Mouse (Mus musculus) cortical plate, adult 2 months (tissue): ENCODE results near the gene Tpd52l2.

Experiments
- CTCF ChIP-seq: fragments of 200-500 bp; IDR thresholded peaks from 2 replicates; pipeline ENCODE4 v1.5.1; 2011; ENCODE audit warnings: mild to moderate bottlenecking, control low read depth, low read length; ENCODE audit not compliant: insufficient read depth; ENCODE audit errors: extremely low read depth
- POLR2A ChIP-seq: fragments of 200-500 bp; IDR thresholded peaks from 2 replicates; pipeline ENCODE4 v1.6.1; 2011; ENCODE audit warnings: mild to moderate bottlenecking, low read length, control low read depth; ENCODE audit not compliant: insufficient read depth; ENCODE audit errors: extremely low read depth

DNA sequence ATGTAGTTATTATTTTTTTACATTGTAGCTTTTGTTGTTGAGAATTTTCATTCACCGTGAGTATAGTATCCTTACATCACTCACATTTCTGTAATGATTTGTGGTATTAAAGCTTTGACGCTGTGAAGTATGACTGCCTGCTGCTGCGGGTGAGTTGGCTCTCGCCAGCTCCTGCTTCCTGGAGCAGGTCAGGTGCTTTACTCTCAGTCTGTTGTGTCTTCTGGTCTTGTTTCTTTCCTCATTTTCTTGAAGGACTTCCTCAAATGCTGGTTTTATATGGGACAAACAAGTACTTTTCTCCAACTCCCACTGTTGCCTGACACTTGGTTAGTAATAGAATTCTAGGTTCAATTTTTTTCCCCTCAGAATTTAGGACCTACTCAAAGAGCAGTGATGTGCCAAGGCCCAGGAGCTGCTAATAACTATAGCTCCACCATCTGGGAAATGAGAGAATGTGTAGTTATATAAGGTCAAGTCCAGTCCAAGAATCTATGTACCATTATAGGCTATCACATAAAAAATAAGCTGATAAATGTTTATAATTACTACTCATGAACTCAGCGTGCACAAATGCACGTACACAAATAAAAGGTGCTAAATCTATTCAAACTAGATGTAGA, 44.9 kb downstream of the Tpd52l2 start:
- TF ChIP-seq CTCF (no peak), POLR2A (no peak)
